Mouse (Mus musculus): ENCODE results near the gene Wdr11.
A peak's percentile ranks its signal among the peaks of the same experiment; 100 is the strongest.

Wdr11 gene

DNA sequence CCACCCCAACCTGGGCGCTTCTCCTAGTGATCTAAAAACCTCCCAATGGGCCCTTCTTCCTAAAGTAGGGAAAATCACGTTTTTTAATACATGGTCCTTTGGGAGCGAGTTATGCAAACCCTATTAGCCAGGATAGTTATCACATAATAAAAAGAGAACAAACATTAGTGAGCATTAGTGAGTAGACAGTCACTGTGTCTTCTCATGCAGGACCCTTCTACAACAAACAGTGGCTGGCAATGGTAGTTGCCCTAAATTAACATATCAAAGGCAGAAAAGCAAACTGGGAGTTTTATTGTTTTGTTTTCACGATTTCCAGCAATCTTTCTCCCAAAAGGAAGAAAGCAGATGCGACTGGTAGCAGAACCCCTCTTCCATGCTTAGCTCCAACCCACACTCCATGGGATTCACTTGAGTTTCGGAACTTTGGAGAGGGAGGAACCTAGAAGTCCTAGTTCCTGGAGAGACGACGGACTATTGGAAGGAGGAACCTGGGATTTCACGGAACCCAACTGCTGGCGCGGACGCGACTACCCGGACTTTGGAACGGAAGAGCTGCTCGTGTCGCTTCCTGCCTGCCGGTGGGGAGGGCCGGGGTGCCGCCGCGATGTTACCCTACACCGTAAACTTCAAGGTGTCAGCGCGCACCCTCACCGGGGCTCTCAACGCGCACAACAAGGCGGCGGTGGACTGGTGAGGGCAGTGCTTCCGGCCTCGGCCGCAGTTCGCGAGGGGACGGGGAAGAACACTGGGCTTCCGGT lies at the start of gene Wdr11:
Gene Wdr11, plus strand, starts transcription at position 493 of the 761 bp plus-strand sequence.
- peak; percentile 60; the same call in 1 of the 2 replicates for TF ChIP-seq POU5F1 (IDR thresholded peaks at IDR 0.05; ENCODE audit: borderline replicate concordance, low read length)
- no peak for TF ChIP-seq CTCF (conservative IDR thresholded peaks at IDR 0.05; ENCODE audit: low read length)
- Histone ChIP-seq H3K4me3 (replicated peaks; ENCODE audit: low read length) (peak within 1 kb of the TSS; percentile 90), H3K9me3 (ENCODE audit: low read length) (no peaks in the 10 kb centered on the region), H3K27me3 (ENCODE audit: insufficient read depth, low read length) (no peaks in the 10 kb centered on the region), H3K4me1 (replicated peaks; ENCODE audit: low read depth, low read length) (peaks cover 19% of the 10 kb centered on the region), H3K36me3 (ENCODE audit: insufficient read depth, low read length) (peaks cover 4% of the 10 kb centered on the region)

- Histone ChIP-seq H3K4me1 (replicated peaks; ENCODE audit: low read depth, low read length) (no peaks in the 10 kb centered on the region), H3K36me3 (ENCODE audit: insufficient read depth, low read length) (no peaks in the 10 kb centered on the region), H3K27me3 (ENCODE audit: insufficient read depth, low read length) (no peaks in the 10 kb centered on the region), H3K4me3 (replicated peaks; ENCODE audit: low read length) (no peak overlapping the region), H3K9me3 (ENCODE audit: low read length) (peaks cover 28% of the 10 kb centered on the region)
- TF ChIP-seq CTCF (conservative IDR thresholded peaks at IDR 0.05; ENCODE audit: low read length), result no peak
- no peak for TF ChIP-seq POU5F1 (IDR thresholded peaks at IDR 0.05; ENCODE audit: borderline replicate concordance, low read length)
- TF ChIP-seq NANOG (IDR thresholded peaks at IDR 0.05; ENCODE audit: borderline replicate concordance, low read length), result no peak
Measured at GRCm38 (mm10) chr7:129567541-129567940, 24.1 kb upstream of the Wdr11 start.

DNA sequence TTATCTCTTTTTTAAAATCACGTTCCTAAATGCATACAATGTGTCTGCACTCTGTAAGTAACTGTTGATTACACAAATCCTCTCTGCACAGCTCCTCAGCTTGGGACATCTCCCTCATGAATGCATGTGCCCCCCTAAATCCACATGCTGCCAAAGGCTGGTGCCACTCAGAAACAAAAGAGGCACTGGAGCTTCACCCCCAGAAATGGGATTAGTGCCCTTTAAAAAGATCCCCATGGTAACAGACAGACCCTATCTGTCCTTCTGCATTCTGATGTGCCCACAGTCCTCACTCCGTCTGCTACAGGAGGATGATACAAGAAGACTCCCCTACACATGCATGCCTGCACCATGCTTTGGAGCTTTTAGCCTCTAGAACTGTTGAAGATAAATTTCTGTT lies 23.3 kb upstream of the Wdr11 start:
- no peaks in the 10 kb centered on the region for H3K4me1 ChIP-seq (replicated peaks; ENCODE audit: low read depth, low read length)
- H3K9me3 ChIP-seq (ENCODE audit: low read length), result peaks cover 28% of the 10 kb centered on the region
- peaks cover 2% of the 10 kb centered on the region; the same call in 1 of the 2 replicates for H3K27me3 ChIP-seq (ENCODE audit: insufficient read depth, low read length)
- no peaks in the 10 kb centered on the region for H3K36me3 ChIP-seq (ENCODE audit: insufficient read depth, low read length)
- H3K4me3 ChIP-seq (replicated peaks; ENCODE audit: low read length), result no peak overlapping the region
- TF ChIP-seq NANOG (IDR thresholded peaks at IDR 0.05; ENCODE audit: borderline replicate concordance, low read length) (no peak), CTCF (conservative IDR thresholded peaks at IDR 0.05; ENCODE audit: low read length) (no peak), POU5F1 (IDR thresholded peaks at IDR 0.05; ENCODE audit: borderline replicate concordance, low read length) (no peak)

DNA sequence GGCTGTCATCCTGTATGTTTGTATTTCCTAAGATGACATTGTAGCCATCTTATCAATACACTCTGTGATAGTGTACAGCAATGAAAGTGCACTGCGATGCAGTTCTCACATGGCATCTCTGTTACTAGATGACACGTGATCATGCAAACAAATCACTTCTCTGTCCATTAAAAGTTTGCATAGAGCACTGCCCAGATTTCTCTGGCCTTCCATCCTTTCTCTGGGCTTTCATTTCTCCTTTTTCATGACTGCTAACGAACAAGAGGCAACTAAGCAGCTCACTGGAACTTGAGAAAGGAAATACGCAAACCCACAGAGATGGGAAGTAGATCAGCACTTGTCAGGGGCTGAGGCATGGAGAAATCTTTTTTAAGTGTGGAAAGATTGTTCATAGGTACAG lies 17.2 kb upstream of the Wdr11 start:
- Histone ChIP-seq H3K9me3 (ENCODE audit: low read length) (peaks cover 2% of the 10 kb centered on the region; the same call in 1 of the 2 replicates), H3K4me3 (replicated peaks; ENCODE audit: low read length) (no peak overlapping the region), H3K27me3 (ENCODE audit: insufficient read depth, low read length) (peaks cover 4% of the 10 kb centered on the region; the same call in 1 of the 2 replicates), H3K4me1 (replicated peaks; ENCODE audit: low read depth, low read length) (no peaks in the 10 kb centered on the region), H3K36me3 (ENCODE audit: insufficient read depth, low read length) (no peaks in the 10 kb centered on the region)
- TF ChIP-seq NANOG (IDR thresholded peaks at IDR 0.05; ENCODE audit: borderline replicate concordance, low read length), result no peak
- TF ChIP-seq CTCF (conservative IDR thresholded peaks at IDR 0.05; ENCODE audit: low read length), result no peak
- no peak for TF ChIP-seq POU5F1 (IDR thresholded peaks at IDR 0.05; ENCODE audit: borderline replicate concordance, low read length)

DNA sequence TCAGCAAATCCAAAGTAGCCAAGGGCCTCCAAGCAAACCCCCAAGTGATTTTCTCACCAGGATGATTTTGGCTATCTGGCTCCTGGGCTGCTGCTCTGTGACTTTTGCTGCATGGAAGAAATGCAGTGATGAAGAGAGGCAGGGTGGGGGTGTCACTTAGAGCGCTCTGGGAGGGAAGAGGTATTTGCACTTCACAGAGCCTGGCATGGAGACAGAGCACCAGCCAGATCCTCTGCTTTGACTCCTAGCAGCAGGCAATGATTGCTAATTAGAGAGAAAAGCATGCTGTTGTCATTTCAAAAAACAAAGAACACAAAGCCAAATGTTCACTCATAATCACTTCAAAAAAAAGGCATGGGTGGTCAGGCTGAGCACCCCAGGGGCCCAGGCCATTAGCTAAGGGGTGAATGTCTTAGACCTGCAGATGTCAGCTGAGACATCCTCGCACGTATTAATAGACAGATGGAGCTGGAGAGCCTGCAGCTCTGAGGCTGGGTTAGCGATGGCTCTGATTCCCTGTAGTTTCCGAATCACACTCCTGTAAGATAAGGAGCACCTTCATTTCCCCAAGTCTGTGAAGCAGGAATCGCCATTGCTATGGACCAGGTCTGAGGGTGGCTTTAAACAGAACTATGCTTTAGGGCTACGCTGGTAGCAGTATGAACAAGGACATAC lies 16.4 kb upstream of the Wdr11 start:
- Histone ChIP-seq H3K4me1 (replicated peaks; ENCODE audit: low read depth, low read length) (no peaks in the 10 kb centered on the region), H3K36me3 (ENCODE audit: insufficient read depth, low read length) (no peaks in the 10 kb centered on the region), H3K9me3 (ENCODE audit: low read length) (no peaks in the 10 kb centered on the region; the same call in 1 of the 2 replicates), H3K27me3 (ENCODE audit: insufficient read depth, low read length) (peaks cover 4% of the 10 kb centered on the region; the same call in 1 of the 2 replicates), H3K4me3 (replicated peaks; ENCODE audit: low read length) (no peak overlapping the region)
- TF ChIP-seq POU5F1 (IDR thresholded peaks at IDR 0.05; ENCODE audit: borderline replicate concordance, low read length) (no peak), NANOG (IDR thresholded peaks at IDR 0.05; ENCODE audit: borderline replicate concordance, low read length) (no peak), CTCF (conservative IDR thresholded peaks at IDR 0.05; ENCODE audit: low read length) (no peak)

- Histone ChIP-seq H3K4me3 (replicated peaks; ENCODE audit: low read length) (peak overlapping the region; percentile 90), H3K27me3 (ENCODE audit: insufficient read depth, low read length) (no peaks in the 10 kb centered on the region), H3K4me1 (replicated peaks; ENCODE audit: low read depth, low read length) (peaks cover 19% of the 10 kb centered on the region), H3K9me3 (ENCODE audit: low read length) (no peaks in the 10 kb centered on the region), H3K36me3 (ENCODE audit: insufficient read depth, low read length) (peaks cover 4% of the 10 kb centered on the region)
- TF ChIP-seq NANOG (IDR thresholded peaks at IDR 0.05; ENCODE audit: borderline replicate concordance, low read length) (no peak), POU5F1 (IDR thresholded peaks at IDR 0.05; ENCODE audit: borderline replicate concordance, low read length) (no peak), CTCF (conservative IDR thresholded peaks at IDR 0.05; ENCODE audit: low read length) (no peak)
Measured at GRCm38 (mm10) chr7:129592132-129592745, 576 bp downstream of the Wdr11 start.

DNA sequence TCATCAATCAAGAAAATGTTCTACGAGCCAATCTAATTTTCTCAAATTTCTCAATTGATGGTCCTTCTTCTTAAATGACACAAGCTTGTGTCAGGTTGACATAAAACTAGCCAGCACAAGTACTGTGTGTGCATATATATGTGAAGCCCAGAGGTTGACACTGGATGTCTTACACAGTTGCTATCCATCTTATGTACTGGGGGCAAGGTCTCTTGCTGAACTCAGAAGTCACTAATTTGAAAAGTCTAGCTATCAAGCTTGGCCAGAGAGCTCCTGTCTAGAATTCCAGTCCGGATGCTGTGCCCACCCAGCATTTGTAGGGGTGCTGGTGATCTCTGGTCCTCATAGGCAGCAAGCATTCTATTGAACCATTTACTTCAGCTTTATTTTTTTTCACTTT lies 5.5 kb downstream of the Wdr11 start:
- H3K4me3 ChIP-seq (replicated peaks; ENCODE audit: low read length), result no peak overlapping the region
- no peaks in the 10 kb centered on the region for H3K27me3 ChIP-seq (ENCODE audit: insufficient read depth, low read length)
- H3K9me3 ChIP-seq (ENCODE audit: low read length), result no peaks in the 10 kb centered on the region
- peaks cover 12% of the 10 kb centered on the region for H3K4me1 ChIP-seq (replicated peaks; ENCODE audit: low read depth, low read length)
- TF ChIP-seq NANOG (IDR thresholded peaks at IDR 0.05; ENCODE audit: borderline replicate concordance, low read length), result no peak
- TF ChIP-seq POU5F1 (IDR thresholded peaks at IDR 0.05; ENCODE audit: borderline replicate concordance, low read length), result no peak
- no peak for TF ChIP-seq CTCF (conservative IDR thresholded peaks at IDR 0.05; ENCODE audit: low read length)
- H3K36me3 ChIP-seq (ENCODE audit: insufficient read depth, low read length), result peaks cover 37% of the 10 kb centered on the region

DNA sequence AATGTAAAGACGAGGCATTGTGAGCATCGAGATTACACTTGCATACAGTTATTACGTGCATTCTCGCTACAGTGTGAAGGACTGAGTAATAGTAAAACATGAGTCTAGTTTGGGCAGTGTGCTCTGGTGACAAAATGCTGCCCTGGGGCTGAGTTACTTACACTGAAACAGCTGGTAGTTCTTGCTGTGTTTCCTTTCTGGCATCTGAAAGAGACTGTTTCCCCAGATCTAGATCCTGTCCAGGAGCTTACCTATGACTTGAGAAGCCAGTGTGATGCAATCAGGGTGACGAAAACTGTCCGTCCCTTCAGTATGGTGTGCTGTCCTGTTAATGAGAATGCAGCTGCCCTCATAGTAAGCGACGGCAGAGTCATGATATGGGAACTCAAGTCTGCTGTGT lies 14.6 kb downstream of the Wdr11 start:
- TF ChIP-seq NANOG (IDR thresholded peaks at IDR 0.05; ENCODE audit: borderline replicate concordance, low read length) (no peak), POU5F1 (IDR thresholded peaks at IDR 0.05; ENCODE audit: borderline replicate concordance, low read length) (no peak), CTCF (conservative IDR thresholded peaks at IDR 0.05; ENCODE audit: low read length) (no peak)
- Histone ChIP-seq H3K27me3 (ENCODE audit: insufficient read depth, low read length) (no peaks in the 10 kb centered on the region), H3K4me1 (replicated peaks; ENCODE audit: low read depth, low read length) (no peaks in the 10 kb centered on the region), H3K4me3 (replicated peaks; ENCODE audit: low read length) (no peak overlapping the region), H3K9me3 (ENCODE audit: low read length) (no peaks in the 10 kb centered on the region), H3K36me3 (ENCODE audit: insufficient read depth, low read length) (peaks cover 94% of the 10 kb centered on the region)
